Mouse (Mus musculus) layer of hippocampus, adult 11-12 months (tissue): ENCODE measurements around the gene Gfap.
A peak's percentile ranks its signal among the peaks of the same experiment; 100 is the strongest.

Experiments used
- DNase-seq: peaks from one replicate; pipeline ENCODE4 v3.0.0; 2022; ENCODE audit warnings: low spot score

Gene Gfap

GRCm38 (mm10) chr11:102900763-102901162, at the start of gene Gfap:
Gene Gfap (minus strand): TSS chr11:102900912.
- DNase-seq = peak; percentile 80

- no peak for DNase-seq
Observed at GRCm38 (mm10) chr11:102948043-102948961, 47.6 kb upstream of the Gfap start.

GRCm38 (mm10) chr11:102946992-102947343, 46.3 kb upstream of the Gfap start:
- DNase-seq = no peak

GRCm38 (mm10) chr11:102946265-102946991, 45.7 kb upstream of the Gfap start, which contains the start of gene C1ql1:
Gene C1ql1 (minus strand): TSS chr11:102946688.
- peak; percentile 48 for DNase-seq

DNA sequence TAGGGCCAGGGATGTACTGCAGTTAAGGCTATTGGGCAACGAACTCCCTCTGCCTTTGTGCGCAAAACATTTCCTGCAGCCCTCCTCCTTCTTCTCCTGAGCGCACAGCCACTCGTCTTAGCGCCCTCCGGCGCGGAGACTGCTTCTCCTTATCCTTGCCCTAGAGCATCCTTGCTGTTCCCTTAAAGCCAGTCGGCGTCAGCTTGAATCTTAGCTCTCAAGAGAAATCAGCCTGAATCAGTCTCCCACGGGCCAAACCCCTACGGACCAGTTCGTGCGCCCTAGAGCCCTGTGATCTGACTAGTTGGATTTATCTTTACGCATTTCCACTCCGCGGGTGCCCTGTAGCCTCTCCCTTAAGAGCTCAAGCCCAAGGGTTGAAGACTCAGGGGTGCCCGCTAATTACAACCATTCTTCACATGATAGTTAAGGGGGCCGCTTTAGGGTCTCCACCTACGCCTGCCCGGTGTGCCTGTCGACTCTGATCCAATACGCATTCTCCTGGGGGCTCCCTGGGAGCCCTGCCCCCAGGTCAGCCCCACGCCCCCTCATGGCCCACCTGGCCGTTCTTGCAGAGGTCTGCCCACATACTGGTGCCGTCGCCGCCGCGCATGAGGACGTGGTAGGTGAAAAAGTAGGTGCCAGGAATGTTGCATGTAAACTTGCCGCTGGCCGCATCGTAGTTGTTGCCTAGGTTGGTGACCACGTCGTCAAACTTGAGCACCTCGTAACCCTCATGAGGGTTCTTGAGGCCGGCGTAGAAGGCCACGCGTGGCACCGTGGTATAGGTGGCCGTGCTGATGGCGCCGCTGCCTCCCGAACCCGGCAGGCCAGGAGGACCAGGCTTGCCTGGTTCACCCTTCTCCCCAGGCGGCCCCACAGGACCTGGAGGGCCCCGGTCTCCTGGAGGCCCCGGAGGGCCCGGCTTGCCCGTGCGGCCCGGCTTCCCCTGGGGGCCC, 44.9 kb upstream of the Gfap start:
- no peak for DNase-seq

DNA sequence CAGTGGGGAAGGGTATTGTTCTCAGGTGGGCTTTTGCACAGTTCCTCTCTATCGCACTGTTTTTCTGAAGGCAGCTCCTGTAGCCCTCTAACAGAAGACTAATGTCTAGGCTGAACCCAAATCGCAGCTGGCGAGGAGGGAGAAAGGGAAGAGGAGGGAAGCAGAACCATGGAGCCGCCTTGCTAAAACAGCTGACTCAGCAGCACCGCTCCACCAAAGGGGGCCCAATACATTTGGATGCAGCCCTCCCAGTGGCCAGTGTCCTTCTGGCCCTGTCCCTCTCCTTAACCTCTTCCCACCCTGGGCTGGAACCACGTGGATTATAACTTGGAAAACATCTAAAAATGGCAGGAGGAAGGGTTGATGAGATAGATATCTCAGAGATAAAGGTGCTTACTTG, 40.5 kb upstream of the Gfap start:
- no peak for DNase-seq

DNA sequence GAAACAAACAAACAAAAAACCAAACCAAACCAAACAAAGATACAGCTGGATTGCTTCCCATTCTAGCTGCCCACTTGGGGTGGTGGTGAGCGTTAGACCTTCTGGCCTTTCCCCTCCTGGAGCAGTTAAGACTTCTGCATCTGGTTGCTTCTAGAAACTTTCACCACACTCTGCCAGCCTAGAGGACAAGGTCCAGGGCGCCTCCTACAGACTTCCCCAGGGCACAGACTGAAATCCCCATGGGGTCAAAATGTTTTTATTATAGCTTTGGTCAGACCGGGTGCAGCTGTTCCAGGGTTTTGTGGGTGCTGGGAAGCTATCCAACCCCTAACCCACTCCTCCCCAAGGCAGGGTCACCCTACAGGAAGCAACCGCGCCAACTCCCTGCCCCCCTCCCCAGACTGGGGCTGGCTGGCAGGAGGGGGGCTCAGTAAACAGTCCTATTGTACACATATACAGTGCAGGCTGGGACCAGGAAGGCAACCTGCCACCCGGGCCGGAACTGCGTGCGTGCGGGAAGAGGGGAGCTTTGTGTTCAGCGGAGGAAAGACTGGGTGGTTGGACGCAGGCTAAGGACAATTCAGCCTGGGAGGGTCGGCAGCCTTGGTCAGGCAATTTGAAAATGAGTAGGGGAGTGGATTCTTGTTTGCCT, 38.4 kb upstream of the Gfap start:
- no peak for DNase-seq

- DNase-seq = no peak
Observed at GRCm38 (mm10) chr11:102937529-102938182, 36.9 kb upstream of the Gfap start.

DNA sequence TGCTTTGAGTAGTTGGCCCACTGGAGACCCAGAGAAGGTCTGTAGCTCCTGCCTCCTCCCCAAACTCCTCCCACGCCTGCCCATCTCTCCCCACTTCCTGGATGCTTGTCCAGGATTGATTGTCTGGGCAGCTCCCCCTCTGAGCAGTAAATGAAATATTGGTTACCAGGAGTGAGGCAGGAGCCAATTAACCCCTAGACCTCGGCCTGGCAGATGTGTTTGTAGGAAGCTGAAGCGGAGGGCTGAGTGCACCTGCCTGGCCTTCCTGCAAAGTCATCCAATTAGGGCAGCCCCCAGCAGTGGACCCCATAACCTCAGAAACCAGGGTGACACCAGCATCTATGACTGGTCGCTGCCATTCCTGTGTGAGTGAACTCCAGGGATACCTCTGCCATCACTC, 35.6 kb upstream of the Gfap start:
- DNase-seq = no peak

DNA sequence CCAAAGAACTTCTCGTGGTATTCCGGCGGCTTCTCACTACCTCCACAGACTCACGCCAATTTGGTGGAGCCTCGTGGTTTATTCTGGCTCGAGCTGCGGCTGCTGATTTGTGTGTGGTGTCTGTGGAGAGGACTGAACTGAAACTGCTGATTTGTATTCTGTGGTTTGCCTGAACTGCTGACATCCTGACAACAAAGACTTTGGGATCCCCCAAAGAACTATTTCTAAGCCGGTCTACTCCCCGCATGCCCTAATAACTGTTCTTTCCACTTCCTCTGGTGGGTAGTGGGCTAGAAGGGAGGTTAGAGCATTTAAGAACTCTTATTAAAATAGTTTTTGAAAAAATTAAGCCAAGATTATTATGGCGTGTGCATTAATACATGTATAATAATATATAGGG, 30.0 kb upstream of the Gfap start:
- no peak for DNase-seq

GRCm38 (mm10) chr11:102925351-102925717, 24.6 kb upstream of the Gfap start:
- no peak for DNase-seq

- peak; percentile 95 for DNase-seq
Observed at GRCm38 (mm10) chr11:102924557-102925350, 24.0 kb upstream of the Gfap start, which contains the start of gene Kif18b. Gene Kif18b (minus strand): TSS chr11:102925124.

GRCm38 (mm10) chr11:102921491-102921890, 20.8 kb upstream of the Gfap start:
- DNase-seq = no peak

DNA sequence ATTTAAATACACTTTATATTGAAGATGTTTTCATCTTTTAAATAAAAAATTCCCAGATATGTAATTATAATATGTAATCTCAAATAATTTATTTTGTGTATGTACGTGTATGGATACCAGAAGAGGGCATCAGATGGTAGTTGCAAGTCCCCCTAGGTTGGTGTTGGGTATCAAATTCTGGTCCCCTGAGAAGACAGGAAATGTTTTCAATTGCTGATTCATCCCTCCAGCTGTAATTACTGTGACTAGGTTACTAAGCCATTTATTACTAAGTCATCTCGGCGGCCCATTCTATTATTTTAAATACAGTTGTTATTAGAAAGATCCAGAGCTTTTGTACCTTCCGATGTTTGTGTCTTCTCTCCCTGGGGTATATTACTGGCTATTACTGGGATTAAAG, 17.4 kb upstream of the Gfap start:
- DNase-seq = no peak

GRCm38 (mm10) chr11:102915380-102915779, 14.7 kb upstream of the Gfap start:
- DNase-seq = no peak

DNA sequence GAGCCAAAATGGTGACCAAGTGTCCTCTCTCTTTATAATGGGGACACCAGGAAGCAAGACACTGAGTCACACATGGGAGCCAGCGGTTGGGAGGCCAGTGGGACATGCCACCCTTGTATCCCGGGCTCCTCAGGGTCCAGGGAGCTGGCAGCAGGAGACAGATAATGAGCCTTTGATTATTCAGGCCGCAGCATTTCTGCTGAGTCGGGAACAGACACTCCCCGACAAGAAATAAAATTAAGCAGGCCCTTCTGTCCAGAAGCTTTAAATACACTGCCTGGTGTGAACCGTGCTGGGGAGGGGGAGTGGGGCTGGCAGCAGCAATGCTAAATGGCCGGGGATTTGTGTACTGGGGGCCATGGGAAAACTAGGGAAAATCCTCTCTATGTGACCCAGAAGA, 10.7 kb upstream of the Gfap start:
- no peak for DNase-seq

DNA sequence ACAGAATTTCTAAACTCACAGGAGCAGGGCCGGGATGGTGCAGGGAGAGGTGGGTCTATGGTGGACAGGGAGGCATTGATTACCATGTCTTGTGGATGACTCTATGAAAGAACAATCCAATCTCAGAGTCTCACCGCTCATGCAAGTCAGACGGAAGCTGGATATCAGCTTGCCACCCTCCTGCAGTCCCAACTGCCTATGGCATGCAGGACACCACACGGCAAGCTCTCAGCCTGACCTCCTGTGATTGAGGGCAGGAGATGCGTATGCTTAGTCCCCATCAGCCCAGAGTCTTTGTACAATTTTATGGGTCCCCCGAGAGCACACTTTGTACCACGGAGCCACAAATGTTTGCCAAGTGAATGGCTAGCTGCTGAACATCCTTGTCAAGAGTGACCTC, 2.9 kb upstream of the Gfap start:
- DNase-seq = no peak

- no peak for DNase-seq
Observed at GRCm38 (mm10) chr11:102902107-102902506, 1.4 kb upstream of the Gfap start.

GRCm38 (mm10) chr11:102901199-102901598, 487 bp upstream of the Gfap start:
- DNase-seq = no peak

- peak; percentile 58 for DNase-seq
Observed at GRCm38 (mm10) chr11:102898408-102898807, 2.3 kb downstream of the Gfap start.
